Mouse (Mus musculus): Measurements from ENCODE around the gene Gm21962. TPM values are rescaled to one million over a fixed set of nuclear protein-coding genes. Genes with fewer than 3 reads are reported as not detected.

Gene Gm21962
- total RNA-seq, 2 experiments from 2014 or later = not detected

DNA sequence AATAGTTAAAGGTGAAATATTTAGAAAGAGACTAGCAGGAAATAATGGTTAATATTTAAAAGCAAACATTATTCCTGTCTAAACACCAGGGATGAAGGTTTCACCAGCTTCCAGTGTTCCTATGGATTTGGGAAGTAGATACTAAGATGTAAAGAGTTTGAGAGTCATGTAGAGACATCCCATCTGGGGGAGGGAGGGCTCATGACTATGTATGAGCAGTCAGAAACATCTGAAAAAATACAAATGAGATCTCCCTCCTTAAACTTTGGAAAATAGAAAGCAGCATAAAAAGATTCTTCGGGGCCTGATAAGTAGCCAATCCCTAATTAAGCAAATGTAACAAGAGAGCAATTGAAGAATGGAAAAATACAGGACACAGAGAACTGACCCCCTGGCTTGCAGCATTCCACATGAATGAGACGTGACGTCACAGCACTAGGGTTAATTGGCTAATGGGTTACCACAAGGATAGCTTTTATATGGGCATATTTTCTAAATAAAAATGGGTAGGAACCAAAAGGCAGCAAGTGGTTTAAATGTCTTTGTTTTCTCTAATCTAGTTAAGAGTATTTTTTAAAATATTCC lies 45.3 kb downstream of the Gm21962 start:
- DNase-seq = no peak

Small RNAs within 50 kb of the gene (microRNA-seq; reads per million reads assigned to microRNA genes)
- gene Gm22468 = 0 reads per million in 2 experiments

Other genes starting within 250 kb of the Gm21962 start
- 1 to 10 TPM; 1.3 to 1.8 TPM for gene Ddit4l, start 49.9 kb upstream of the Gm21962 start, total RNA-seq (2021)
- 10 to 100 TPM; 61.7 to 65.4 TPM for gene H2afz, start 193.0 kb downstream of the Gm21962 start, total RNA-seq (2021)
- gene Dnajb14, start 196.2 kb downstream of the Gm21962 start, total RNA-seq (2021) = 10 to 100 TPM; 11.5 to 12.4 TPM
- gene Lamtor3, start 247.0 kb downstream of the Gm21962 start, total RNA-seq (2021) = 10 to 100 TPM; 93.5 to 93.8 TPM

Measured in heart, adult 18-20 months (tissue).